Mouse (Mus musculus): ENCODE results near the gene Cdc42ep5. TPM values are rescaled to one million over a fixed set of nuclear protein-coding genes. Genes with fewer than 3 reads are reported as not detected.

The Cdc42ep5 gene
- polyA plus RNA-seq, 1 experiment from 2014 or later = 46.2 TPM

Other genes starting within 250 kb of the Cdc42ep5 start
- 0.36 and 1.0 TPM in 2 replicates for gene Lilra6, start 249.4 kb downstream of the Cdc42ep5 start, polyA plus RNA-seq (2015; fragmentation: Nextera tagmentation; extraction: Ambion mirVana)
- gene Lair1, start 101.7 kb downstream of the Cdc42ep5 start, polyA plus RNA-seq (2015; fragmentation: Nextera tagmentation; extraction: Ambion mirVana) = 0.88 and 0.91 TPM in 2 replicates
- gene Ttyh1, start 45.5 kb downstream of the Cdc42ep5 start, polyA plus RNA-seq (2015; fragmentation: Nextera tagmentation; extraction: Ambion mirVana) = 2.1 and 2.9 TPM in 2 replicates
- 54.0 and 56.1 TPM in 2 replicates for gene Leng8, start 27.8 kb downstream of the Cdc42ep5 start, polyA plus RNA-seq (2015; fragmentation: Nextera tagmentation; extraction: Ambion mirVana)
- gene Leng9, start 14.5 kb downstream of the Cdc42ep5 start, polyA plus RNA-seq (2015; fragmentation: Nextera tagmentation; extraction: Ambion mirVana) = 5.0 and 5.5 TPM in 2 replicates
- 0.09 and 0.16 TPM in 2 replicates for gene Lilra5, start 72.9 kb upstream of the Cdc42ep5 start, polyA plus RNA-seq (2015; fragmentation: Nextera tagmentation; extraction: Ambion mirVana)
- not detected in 2 replicates for gene Ncr1, start 172.9 kb upstream of the Cdc42ep5 start, polyA plus RNA-seq (2015; fragmentation: Nextera tagmentation; extraction: Ambion mirVana)
- 0.68 and 0.96 TPM in 2 replicates for gene Gp6, start 232.9 kb upstream of the Cdc42ep5 start, polyA plus RNA-seq (2015; fragmentation: Nextera tagmentation; extraction: Ambion mirVana)